Mouse (Mus musculus): ENCODE data around the gene Cmip. TPM values are rescaled to one million over a fixed set of nuclear protein-coding genes. Genes with fewer than 3 reads are reported as not detected.

Cmip gene
- 100 to 1,000 TPM; 115 to 162 TPM for total RNA-seq (2021)
- long read RNA-seq, experiment 1, transcript Cmip-202 (21 exons, 2,408 nt), result major isoform, 7 of 11 reads
- long read RNA-seq, experiment 1, partial matches to known transcripts, result 3 of 11 reads
- long read RNA-seq, experiment 1, other reads (novel, unspliced or antisense), result 1 of 11 reads
- long read RNA-seq, experiment 2, transcript Cmip-202 (21 exons, 2,408 nt), result major isoform, 84 of 167 reads
- long read RNA-seq, experiment 2, partial matches to known transcripts, result 73 of 167 reads
- long read RNA-seq, experiment 2, other reads (novel, unspliced or antisense), result 10 of 167 reads

DNA sequence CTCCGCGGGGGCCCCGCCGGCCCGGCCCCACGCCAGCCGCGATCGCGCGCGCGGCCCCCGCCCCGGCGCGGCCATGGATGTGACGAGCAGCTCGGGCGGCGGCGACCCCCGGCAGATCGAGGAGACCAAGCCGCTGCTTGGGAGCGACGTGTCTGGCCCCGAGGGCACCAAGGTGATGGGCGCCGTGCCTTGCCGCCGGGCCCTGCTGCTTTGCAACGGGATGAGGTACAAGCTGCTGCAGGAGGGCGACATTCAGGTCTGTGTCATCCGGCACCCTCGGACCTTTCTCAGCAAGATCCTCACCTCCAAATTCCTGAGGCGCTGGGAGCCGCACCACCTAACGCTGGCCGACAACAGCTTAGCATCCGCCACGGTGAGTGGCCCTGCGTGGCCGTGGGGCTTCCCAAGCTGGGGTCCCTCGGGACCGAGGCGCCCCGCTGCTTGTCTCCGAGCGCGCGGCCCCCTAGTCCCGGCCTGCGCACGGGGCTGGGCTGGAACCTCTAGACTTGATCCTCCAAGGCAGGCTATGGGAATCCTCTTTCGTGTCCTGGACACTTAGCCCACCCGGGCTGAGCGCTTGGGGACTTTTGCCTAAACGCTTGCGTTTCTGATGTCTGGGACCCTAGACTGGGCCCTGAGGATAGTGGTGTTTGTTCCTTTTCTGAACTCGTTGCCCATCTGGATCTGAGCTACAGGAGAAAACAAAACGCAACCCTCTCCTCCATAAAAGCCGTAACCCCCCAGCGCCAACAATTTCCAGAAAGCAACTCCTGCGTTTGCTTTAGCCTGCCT, at the start of gene Cmip:
Gene Cmip, plus strand, starts transcription at position 36 of the 792 bp plus-strand sequence.
- peak; percentile 49 to 50 for DNase-seq (ENCODE audit: low spot score in 2 of 2)

DNA sequence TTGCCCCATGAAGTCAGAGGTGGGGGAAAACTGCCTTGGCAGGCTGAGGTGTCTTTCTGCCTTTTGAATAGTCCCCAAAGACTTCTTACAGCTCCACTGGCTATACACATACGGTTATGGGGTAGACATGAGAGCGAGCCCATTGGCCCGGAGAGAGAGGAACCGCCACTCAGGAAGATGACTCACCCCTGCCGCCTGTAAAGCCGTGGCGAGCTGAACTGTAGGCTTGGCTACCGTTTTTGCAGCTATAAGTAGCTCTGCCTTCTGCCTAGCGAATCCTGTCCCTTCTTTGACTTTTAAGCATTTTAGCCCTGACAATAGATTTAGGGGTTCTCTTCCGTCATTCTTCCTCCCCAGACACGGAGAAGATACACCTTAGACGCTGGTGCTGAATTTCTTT, 47.7 kb upstream of the Cmip start:
- no peak for DNase-seq (ENCODE audit: low spot score in 2 of 2)

DNA sequence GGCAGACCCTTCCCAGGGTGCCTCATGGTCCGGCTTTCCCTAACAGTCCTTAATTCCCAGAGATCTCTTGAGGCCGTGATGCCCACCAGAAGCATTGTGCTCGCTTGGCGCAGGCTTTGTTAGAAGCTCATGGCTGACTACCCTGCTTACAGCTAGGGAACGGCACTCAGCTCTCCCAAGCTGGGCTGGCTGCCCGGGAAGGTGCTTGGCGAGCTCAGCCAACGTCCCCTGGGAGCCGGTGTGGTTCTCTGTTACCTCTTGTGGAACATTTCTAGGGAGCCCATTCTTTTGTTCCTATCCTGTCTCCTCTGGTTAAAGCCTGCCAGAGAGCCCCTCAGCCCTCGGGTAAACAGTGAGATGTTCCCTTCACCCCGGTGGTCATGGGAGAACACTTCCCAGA, 44.8 kb upstream of the Cmip start:
- no peak for DNase-seq (ENCODE audit: low spot score in 2 of 2)

DNA sequence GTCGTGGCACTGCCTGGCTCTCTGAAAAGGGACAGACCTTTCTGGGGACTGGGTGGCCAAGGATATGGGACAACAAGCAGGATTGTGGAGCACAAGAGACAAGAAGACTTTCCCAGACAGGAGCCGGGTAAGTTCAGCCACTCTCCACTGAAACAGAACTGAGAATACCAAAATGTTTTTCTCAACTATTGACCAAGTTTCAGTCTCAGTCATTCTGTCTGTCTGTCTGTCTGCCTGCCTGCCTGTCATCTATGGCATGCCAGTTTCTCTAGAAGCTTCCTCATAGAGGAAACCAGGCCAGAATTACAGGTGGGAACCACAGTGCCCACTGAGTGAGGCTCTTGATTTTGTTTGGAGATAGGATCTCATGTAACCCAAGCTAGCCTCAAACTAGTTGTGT, 39.1 kb upstream of the Cmip start:
- DNase-seq (ENCODE audit: low spot score in 2 of 2), result no peak

DNA sequence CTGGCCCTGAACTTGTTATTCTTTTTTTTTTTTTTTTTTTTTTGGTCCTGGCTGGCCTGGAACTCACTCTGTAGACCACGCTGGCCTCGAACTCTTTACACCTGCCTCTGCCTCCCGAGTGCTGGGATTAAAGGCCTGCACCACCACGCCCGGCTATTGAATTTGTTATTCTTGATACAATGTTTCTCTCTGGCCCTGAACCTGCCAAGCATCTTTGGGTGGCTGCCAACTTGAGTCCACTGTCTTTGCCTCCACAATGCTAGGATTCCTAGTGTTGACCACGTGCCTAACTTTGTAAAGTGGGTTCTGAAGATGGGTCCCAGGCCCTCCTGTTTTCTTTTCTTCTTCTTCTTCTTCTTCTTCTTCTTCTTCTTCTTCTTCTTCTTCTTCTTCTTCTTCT, 34.5 kb upstream of the Cmip start:
- no peak for DNase-seq (ENCODE audit: low spot score in 2 of 2)

DNA sequence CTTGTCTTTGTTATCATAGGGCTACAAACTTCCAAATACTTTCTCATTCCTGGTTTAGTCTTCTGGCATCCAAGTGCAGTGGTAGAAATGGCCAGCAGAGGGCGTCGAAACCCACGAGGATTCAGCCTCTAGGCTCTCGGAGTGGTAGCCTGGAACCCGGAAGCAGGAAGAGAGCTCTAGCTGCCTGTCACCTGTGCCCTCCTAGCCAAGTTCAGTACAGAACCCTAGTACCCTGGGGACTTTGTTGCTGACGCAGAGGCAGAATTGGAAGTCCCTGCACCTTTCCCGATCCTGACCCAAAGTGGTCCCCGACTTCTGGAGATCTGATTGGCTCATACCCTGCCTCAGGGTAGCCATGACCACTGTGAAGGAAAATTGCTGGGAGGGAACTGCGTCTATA, 32.2 kb upstream of the Cmip start:
- DNase-seq (ENCODE audit: low spot score in 2 of 2), result peak; percentile 91 to 92

DNA sequence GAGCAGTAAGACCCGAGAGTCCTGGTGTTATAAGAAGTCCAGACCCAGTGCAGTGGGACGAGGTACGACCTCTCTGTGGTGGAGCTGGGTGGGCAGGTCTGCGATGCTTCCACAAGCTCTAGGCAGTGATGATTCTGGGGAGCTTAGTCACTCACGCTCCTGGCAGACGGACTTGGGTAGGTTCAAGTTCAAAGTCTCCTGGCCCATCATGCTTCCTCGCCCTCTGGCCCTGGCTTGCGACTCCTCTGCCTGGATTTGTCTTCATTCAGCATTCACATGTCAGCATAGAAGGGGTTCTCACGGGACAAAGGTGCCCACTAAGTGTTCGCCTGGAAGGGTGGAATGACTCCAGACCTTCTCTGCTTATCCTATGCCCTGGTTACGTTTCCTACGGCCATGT, 30.6 kb upstream of the Cmip start:
- DNase-seq (ENCODE audit: low spot score in 2 of 2), result no peak

DNA sequence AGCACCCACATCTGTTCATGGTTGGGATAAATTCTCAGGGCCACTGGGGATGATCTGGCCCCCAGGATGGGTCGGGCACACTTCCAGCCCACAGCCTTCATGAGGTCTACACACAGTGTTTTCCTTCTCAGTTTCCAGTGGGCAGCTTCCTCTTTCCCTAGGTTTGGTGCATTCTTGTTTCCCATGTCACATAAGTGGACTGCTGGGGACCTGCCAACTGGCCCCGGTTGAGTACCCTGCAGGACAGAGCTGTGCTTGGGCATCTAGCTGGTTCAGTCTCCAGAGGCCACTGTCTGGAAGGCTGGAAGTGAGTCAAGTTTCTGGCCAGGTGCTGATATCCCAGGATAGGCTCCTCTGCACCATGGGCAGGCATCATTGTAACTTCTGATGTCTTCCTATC, 29.5 kb upstream of the Cmip start:
- DNase-seq (ENCODE audit: low spot score in 2 of 2), result no peak

DNA sequence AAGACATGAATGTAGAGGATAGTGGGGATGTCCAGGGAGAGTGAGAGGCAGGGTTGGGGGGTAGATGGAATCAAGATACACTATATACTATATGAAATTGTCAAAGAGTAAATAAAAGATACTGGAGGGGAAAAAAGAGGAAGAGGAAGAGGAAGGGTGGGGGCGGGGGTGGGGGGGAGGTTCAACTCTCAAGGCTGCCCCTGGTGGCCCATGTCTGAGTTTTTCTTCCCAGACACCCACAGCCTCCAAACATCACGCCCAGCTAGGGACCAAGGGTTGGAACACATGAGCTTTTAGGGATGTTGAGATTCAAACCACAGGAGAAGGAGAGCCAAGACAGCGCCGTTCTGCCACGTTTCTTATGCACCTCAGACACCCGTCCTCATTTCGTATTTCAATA, 23.7 kb upstream of the Cmip start:
- DNase-seq (ENCODE audit: low spot score in 2 of 2), result no peak

DNA sequence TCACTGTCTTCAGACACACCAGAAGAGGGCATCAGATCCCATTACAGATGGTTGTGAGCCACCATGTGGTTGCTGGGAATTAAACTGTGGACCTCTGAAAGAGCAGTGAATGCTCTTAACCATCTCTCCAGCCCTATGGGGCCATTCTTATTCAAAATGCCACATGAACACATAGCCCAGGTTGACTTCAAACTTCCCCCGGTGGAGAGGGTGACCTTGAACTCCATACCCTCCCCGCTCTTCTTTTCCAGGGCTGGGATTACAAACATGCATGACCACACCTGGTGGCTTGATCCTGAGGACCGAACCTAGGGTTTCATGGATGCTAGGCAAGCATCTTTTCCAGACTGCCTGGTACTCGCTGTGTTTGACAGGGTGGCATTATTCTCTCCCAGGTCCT, 20.3 kb upstream of the Cmip start:
- no peak for DNase-seq (ENCODE audit: low spot score in 2 of 2)

DNA sequence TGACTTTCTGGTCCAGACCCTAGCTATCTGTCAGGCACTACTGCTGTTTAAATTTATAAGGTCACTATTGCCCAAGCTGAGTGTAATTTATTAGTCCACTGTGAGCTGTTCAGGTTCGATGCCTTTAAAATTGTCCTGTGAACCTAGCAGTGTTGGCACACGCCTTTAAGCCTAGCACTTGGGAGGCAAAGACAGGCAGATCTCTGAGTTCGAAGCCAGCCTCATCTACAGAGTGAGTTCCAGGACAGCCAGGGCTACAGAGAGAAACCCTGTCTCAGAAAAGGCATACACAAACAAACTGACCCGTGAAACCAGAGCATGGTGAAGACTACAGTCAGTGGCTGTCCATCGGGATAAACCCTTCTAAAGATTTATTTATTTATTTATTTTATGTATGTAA, 16.5 kb upstream of the Cmip start:
- DNase-seq (ENCODE audit: low spot score in 2 of 2), result no peak

DNA sequence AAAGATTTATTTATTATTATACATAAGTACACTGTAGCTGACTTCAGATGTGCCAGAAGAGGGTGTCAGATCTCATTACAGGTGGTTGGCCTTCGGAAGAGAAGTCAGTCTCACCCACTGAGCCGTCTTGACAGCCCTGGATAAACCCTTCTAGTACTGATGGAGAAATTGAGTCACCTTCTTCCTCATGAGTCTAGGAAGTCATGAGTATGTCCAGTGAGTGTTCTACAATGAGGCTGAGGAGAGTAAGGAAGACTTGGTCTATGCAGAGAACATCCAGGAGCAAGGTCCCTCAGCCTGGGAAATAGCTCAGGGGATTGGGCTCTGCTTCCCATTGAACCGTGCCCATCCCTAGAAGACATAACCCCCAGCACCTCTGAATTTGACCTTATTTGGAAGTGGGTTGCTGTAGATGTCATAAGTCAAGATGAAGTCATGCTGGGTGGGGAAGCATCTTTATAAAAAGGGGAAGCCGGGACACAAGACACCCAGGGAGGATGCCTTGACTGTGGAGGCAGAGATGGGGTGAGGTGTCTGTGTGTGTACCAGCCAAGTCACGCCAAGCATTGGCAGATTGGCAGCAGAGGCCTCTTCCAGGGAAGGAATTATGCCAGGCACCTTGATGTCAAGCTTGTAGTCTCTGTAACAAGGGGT, 15.9 kb upstream of the Cmip start:
- no peak for DNase-seq (ENCODE audit: low spot score in 2 of 2)

DNA sequence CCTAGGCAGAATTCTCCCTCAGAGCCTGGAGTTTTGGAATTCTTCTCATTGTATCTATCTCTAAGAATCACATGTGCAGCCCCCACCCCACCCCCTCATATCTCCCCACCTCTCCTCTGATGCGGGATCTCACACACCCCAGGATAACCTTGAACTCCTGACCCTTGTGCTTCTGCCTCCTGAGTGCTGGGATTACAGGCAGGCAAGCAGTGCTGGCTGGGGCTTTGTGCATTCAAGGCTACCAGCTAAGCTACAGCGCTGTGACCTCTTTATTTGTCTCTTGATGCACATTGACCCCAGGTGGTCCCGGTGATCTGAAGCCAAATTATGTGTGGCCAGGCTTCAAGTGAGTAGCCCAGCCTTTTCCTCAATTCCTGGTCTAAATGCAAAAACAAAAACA, 15.0 kb upstream of the Cmip start:
- DNase-seq (ENCODE audit: low spot score in 2 of 2), result no peak

DNA sequence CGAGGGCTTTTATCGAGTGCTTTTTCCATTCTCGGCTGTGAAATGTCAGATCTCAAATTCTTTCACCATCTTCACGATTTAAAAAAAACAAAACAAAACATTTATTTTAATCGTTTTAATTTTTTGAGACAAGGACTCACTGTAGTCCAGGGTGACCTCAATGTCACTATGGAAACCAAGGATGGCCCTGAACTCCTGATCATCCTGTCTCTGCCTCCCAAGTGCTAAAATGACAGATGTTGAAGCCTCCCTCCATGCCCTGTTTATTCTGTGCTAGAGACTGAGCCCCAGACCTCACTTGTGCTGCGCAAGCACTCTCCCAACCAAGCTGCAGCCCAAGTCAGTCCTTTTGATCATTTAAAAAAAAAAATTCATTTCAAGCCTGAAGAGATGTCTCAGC, 14.6 kb upstream of the Cmip start:
- no peak for DNase-seq (ENCODE audit: low spot score in 2 of 2)

DNA sequence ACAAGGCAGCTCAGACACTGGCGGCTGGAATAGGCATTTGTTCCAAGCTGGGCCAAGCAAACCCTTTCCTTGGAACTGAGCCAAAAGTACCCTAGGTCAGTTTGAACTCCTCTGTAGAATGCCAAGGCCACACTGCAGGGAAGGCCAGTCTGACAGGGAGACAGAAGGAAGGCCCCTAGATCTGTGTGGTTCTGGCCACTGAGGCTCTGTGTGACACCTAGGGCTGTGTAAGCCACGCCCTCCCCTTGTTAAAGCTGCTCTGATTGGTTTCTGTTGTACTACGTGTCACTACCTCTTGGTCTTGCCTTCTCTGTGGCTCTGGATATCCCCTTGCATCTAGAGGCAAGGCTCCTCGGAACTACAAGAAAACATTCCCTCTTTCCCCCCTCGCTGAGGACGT, 12.3 kb upstream of the Cmip start:
- no peak for DNase-seq (ENCODE audit: low spot score in 2 of 2)

DNA sequence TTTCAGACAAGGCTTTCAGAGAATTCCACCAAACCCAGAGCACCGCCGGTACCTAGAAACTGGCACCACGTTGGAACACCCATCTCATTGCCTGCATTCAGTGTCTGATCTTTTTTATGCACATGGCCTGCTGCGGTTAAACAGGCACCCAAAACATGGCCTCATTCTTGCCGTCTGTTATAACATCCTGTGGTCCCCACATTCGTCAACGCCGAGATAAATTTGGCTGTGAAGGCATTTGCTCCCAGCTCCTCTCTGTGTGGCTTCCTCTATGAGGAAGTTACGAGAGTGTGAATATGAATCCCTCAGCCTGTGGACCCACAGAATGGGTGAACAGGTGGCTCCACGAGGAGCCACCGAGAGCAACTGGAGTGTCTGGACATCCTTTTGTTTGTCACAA, 8.5 kb upstream of the Cmip start:
- DNase-seq (ENCODE audit: low spot score in 2 of 2), result no peak

DNA sequence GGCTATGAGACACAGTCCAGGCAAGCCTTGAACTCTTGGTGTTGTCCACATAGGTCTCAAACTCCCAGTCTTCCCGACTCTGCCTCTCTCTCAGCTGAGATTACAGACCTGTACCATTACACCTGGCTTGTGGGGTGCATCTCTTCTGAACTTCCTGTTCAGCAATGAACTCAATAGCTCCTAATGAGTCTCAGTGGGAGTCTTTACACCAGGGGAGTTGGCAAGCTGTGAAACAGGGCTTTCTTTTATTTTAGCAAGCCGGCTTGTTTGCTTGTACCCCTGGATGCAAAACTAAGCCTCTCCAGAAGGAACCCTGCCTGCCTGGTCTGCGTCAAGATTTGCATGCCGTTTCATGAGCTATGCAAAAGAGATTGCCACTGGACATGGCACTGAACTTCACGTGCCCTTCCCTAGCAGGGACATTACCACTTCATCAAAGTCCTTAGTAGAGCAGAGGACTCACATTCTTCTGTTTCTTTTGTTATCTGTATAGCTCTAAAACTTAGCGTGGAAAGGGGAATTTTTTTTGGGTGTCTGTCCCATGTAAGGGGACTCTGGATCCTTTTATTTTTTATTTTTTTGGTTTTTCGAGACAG, 5.7 kb upstream of the Cmip start:
- no peak for DNase-seq (ENCODE audit: low spot score in 2 of 2)

DNA sequence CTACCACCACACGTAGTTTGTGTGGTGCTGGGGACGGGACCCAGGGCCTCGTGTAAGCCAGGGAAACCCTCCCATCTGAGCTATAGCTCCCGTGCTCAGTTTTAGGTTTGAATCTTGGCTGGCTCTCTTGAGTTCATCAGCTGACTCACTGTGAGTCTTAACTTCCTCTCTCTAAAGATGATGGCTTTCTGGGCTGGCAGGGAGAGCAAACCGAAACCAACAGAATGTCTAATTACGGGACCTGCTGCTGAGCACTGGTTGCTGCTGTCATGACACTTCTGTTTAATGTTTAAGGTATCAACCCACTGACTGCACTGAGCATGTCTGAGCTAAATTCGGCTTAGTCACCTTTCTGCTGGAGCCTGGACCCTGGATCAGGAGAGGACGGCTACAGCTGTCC, 4.2 kb upstream of the Cmip start:
- DNase-seq (ENCODE audit: low spot score in 2 of 2), result no peak

DNA sequence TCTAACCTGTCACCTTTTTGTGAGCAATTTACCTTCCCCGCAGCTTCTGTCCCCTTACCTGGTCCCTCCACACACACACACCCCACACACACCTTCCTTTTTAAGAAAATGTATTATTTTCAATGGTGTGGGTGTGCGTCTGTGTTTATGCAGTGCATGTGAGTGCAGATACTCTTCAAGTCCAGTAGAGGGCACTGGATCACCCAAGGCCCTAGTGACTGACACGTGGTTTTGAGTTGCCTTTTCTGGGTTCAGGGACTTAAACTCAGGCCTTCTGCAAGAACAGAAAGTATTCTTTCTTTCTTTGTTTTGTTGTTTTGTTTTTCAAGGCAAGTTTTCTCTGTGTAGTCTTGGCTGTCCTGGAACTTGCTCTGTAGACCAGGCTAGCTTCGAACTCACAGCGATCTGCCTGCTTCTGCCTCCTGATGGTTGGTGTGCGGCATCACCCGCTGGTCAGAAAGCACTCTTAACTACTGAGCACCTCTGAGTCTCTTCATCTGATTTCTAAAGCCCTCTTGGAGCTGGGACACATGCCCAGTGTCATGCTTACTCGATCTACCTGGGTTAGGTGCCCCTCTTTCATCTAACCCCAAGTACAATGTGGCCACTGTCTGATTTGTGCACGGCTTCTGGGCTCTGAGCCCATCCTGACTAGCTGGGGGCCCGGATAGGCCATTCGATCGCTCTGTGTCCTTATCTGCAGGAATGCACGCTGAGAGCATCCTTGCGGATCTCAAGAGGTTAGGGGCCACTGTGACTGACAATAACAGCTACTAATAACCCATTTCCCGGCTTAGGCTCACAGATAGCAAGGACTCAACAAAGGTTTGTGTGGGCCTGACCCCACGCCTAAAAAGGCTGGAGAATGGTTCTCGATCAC, 3.2 kb upstream of the Cmip start:
- no peak for DNase-seq (ENCODE audit: low spot score in 2 of 2)

DNA sequence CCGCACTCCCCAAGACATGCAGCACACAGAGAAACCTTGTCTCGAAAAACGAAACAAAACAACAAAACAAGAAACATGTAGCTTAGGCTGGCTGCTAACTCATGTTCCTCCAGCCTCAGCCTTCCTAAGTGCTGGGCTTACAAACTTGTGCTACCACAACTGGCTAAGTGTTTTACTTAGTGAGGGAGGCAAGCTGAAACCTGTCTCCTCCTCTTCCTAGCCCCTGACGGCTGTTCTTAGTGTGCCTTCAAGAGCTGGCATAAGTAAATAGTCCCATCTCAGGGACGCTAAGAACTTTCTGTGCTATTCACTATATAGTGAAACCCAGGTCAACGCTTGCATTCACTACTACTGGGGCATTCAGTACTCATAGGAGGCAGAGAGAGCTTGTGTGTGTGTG, 2.4 kb upstream of the Cmip start:
- no peak for DNase-seq (ENCODE audit: low spot score in 2 of 2)
